Mouse (Mus musculus) ovary, adult 10 weeks (tissue): Measurements from ENCODE around the gene Dnajc30. TPM values are rescaled to one million over a fixed set of nuclear protein-coding genes. Genes with fewer than 3 reads are reported as not detected.

Experiments used
- polyA plus RNA-seq: library from polyadenylated mRNA; stranded (reverse); fragments of 350-450 nt; fragmentation: Illumina TruSeq; extraction: RNeasy Lipid Tissue Mini Kit (QIAGEN cat#74804); gene quantifications from one replicate; pipeline ENCODE4 v1.2.3, GENCODE M21; 2014

Gene Dnajc30
- 8.9 TPM for polyA plus RNA-seq

DNA sequence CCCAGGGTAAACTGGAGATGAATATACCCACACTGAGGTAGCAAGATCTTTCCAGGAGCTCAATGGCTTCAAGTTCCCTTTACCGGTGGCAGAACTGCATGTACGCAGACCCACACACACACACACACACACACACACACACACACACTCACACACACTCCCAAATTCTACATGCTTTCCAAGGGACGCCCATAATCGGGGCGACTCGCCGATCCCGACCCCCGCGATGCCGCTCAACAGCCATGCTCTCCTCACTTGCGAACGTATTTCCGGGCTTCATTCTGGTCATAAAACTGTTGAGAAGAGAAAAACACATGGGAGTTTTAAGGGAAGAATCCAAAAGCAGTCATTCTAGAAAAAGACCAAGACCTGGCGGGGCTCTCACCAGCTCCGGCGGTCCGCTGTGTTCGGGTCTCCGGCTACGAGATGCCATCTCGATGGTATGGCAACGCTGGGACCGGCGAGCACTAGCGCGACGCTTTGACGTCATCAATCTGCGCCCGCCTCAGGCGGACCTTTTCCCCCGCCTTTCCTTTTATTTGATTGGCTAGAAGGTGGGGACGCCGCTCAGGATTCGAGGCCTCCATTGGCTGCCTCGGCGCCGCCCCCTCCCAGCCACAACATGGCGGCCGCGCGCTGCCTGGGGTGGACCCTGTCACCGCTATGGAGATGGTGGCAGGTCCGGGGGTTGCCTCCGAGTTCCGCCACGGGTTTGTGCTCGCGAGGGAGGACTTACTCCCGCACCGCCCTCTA, at the start of gene Dnajc30:
Dnajc30 (plus strand) TSS at position 574 of the 753 bp plus-strand sequence.

DNA sequence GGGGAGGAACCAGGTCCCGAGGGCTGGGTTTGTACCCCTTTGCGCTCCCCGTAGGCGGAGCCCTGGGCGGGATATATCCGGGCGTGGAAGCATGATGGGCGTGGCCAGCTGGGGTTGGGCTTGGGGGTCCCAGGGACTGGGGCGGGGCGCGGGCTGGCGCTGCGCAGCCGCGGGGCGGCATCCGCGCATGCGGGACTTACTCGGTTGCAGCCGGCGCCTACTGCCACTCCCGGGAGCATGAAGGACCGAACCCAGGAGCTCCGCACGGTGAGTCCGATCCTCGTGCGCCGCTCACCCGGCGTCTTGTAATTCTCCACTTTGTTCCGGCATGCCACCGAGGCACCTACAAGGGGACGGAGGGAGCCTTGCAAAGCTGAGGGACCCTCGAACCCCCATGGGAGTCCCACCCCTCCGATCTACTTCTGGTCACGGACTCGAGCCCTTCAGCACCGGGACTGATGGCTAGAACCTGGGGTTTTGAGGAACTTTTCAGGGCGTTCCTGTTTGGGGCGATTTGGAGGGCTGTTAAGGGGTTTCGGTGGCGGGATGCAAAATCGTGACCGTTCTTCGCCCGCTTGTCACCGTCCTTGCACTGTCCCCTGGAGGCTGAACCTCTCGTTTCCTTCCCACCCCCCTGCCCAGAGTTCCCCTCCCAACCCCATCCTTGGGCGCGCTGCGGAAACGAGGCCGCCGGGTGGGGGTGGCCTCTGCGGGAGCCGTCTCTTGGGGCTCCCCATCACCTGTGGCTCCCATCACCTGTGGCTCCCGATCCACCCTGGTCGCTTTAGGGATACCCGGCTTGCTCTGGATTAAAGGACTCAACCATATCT, 40.4 kb upstream of the Dnajc30 start, which contains the start of gene Stx1a:
Stx1a (plus strand) TSS at position 139 of the 830 bp plus-strand sequence.

DNA sequence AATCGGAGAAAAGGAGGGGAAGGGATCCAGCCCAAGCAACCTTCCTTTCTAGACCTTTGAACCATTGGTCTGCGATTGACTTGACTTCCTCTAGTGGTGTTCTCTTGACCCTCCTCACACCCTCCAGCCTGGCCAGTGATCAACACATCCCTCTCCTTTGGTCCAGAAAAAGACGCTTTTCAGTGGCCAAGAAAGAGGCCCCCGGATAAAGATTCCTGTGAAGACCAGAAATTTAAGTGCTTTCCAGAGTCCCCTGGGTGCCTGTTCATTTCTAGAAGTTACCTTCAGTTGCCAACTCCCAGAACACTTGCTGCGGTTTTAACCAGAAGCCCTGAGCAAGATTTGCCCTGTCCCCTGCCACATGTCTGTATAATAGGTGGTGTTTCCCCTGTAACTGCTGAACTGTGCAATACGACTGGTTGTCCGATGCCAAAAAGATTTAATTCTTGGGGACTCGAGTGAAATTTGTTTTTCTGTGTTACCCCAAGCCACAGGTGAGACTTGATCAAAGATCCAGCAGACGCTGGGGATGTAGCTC, 976 bp downstream of the Dnajc30 start, which contains the start of gene Bud23:
Bud23 (minus strand) TSS at position 51 of the 538 bp plus-strand sequence.

DNA sequence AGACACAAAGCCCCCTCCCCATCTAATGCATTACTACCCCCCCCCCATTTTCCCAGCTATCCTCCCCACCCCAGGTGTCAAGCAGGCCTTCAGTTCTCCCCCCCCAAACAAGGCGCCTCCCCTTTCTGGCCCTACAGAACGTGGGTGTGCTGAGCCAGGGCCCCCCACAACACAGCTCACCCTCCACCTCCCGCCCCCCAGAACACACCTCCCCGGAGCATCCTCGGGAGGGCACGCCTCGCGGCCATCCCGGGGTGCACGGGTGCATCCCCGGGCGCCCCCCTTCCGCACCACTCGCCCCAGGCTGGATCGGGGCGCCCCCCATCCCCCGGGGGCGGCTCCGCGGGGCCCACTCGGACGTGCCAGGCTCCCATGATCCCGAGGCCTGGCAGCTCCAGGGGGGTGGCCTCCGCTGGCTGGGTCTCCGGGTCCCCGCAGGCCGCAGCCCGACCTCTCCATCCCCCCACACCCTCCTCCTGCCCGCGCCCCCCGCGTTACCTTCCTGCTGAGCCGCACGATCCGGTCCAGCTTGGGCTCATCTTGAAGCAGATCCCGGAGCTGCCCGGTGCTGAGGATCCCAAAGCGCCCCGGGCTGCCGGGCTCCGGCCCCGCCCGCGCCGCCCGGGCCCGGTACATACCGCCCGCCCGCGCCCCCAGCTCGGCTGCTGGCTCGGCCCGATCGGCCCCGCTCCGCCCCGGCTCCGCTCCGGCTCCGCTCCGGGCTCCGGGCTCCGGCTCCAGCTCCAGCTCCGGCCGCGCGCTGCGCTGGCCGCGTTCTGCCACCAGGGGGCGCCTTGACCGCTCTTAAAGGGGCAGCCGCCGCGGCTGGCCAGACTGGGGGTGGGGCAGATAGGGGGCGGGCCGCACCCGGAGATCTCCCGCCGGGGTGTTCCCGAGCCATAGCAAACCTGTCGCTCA, 13.8 kb downstream of the Dnajc30 start, which contains the start of gene Vps37d:
Vps37d (minus strand) TSS at position 703 of the 918 bp plus-strand sequence.

DNA sequence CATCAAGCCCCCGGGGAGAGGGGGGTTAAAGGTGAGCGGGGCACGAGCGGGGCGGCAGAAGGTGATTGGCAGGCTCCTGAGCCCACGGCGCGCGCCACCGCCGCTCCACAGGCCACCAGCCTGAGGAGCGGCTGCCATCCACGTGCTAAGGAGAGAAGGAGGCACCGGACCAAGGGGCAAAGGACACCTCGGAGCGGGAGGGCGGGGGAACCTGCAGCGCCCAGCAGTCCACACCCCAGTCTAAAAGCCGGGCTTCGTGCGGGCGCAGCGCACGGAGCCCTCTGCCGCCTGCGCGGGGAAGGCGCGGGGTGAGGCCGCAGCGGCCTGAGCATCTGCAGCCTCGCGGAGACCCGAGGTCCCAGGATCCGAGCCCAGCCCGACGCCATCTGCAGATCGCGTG, 25.7 kb downstream of the Dnajc30 start, which contains the start of gene Mlxipl:
Mlxipl (plus strand) TSS at position 238 of the 400 bp plus-strand sequence.

Other genes starting within 250 kb of the Dnajc30 start
- gene Tmem270, start 157.5 kb upstream of the Dnajc30 start, polyA plus RNA-seq = not detected
- gene Cldn13, start 148.7 kb upstream of the Dnajc30 start, polyA plus RNA-seq = not detected
- gene Mettl27, start 131.8 kb upstream of the Dnajc30 start, polyA plus RNA-seq = 10.4 TPM
- not detected for gene Cldn4, start 117.3 kb upstream of the Dnajc30 start, polyA plus RNA-seq
- not detected for gene Cldn3, start 78.0 kb upstream of the Dnajc30 start, polyA plus RNA-seq
- 2.2 TPM for gene Abhd11, start 55.0 kb upstream of the Dnajc30 start, polyA plus RNA-seq
- gene Stx1a, start 40.7 kb upstream of the Dnajc30 start, polyA plus RNA-seq = not detected
- gene Bud23, start 757 bp downstream of the Dnajc30 start, polyA plus RNA-seq = 10.2 TPM
- 0.31 TPM for gene Vps37d, start 14.1 kb downstream of the Dnajc30 start, polyA plus RNA-seq
- 0.60 TPM for gene Mlxipl, start 25.7 kb downstream of the Dnajc30 start, polyA plus RNA-seq
- gene Tbl2, start 85.5 kb downstream of the Dnajc30 start, polyA plus RNA-seq = 8.5 TPM
- 11.5 TPM for gene Bcl7b, start 104.1 kb downstream of the Dnajc30 start, polyA plus RNA-seq
- gene Baz1b, start 123.1 kb downstream of the Dnajc30 start, polyA plus RNA-seq = 77.9 TPM
- not detected for gene Fzd9, start 187.0 kb downstream of the Dnajc30 start, polyA plus RNA-seq